8 mouse cellular contexts compared by ENCODE assay signal in the genomic region with DNA sequence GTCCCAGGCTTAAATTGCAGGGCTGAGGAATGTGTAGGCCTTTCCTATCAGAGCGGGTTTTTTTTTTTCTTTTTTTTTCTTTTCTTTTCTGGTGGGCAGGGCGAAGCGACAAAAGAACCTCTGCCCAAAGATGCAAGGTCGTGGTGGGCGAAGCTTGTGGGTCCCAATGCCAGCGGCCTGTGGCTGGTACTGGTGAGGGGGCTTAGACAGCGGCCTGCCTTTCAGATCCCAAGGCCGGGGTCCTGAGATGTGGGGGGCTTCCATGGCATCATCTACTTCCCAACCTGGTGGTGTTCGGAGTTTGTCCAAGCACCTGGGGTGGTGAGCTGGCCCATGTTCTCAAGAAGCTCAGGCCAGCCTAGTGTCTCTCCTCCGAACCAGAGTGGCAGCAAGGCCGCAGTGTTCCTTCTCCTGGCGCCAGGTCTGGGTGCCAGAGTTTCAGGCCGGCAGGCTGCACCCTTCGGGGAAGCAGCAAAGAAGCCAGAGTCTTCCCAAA. TPM values are rescaled to one million over a fixed set of nuclear protein-coding genes. Genes with fewer than 3 reads are reported as not detected.
DNase-seq lines count a peak whose midpoint lies in the region; ATAC-seq lines count a peak whose summit lies in the region.

No protein-coding gene starts in this region.

- ATAC-seq in heart, embryonic 12.5 days (ENCODE audit: insufficient number of reproducible peaks, low FRiP score): no peak
- no peak for ATAC-seq in embryonic facial prominence, embryonic 11.5 days (replicated peaks; ENCODE audit: insufficient number of reproducible peaks, low FRiP score, low TSS enrichment, low read depth)
- ATAC-seq in lung, embryonic 16.5 days (ENCODE audit: low read depth): no peak

- peak overlapping the region; percentile 68; the same call in 1 of the 2 replicates for H3K9ac ChIP-seq in heart, embryonic 12.5 days
- H3K9ac ChIP-seq in embryonic facial prominence, embryonic 11.5 days (replicated peaks; ENCODE audit: low read length): peak overlapping the region; percentile 68
- H3K9ac ChIP-seq in lung, embryonic 16.5 days (ENCODE audit: low read length): peak overlapping the region; percentile 74

- no peaks in the 10 kb centered on the region for H3K36me3 ChIP-seq in heart, embryonic 12.5 days
- peaks cover 3% of the 10 kb centered on the region for H3K36me3 ChIP-seq in embryonic facial prominence, embryonic 11.5 days (replicated peaks; ENCODE audit: control insufficient read depth, insufficient read depth, low read depth, low read length)
- H3K36me3 ChIP-seq in hindbrain, embryonic 10.5 days: peaks cover 17% of the 10 kb centered on the region
- peaks cover 11% of the 10 kb centered on the region; the same call in 1 of the 2 replicates for H3K36me3 ChIP-seq in lung, embryonic 16.5 days (ENCODE audit: control insufficient read depth, insufficient read depth, low read length)

- peaks cover 31% of the 10 kb centered on the region for H3K27me3 ChIP-seq in heart, embryonic 12.5 days (replicated peaks)
- H3K27me3 ChIP-seq in embryonic facial prominence, embryonic 11.5 days (ENCODE audit: control insufficient read depth, insufficient read depth, low read length): peaks cover 6% of the 10 kb centered on the region; the same call in 1 of the 2 replicates
- H3K27me3 ChIP-seq in hindbrain, embryonic 10.5 days (ENCODE audit: insufficient read depth, poor library complexity, severe bottlenecking): peaks cover 52% of the 10 kb centered on the region
- H3K27me3 ChIP-seq in lung, embryonic 16.5 days (ENCODE audit: control insufficient read depth, insufficient read depth, low read depth, low read length): no peaks in the 10 kb centered on the region

- peak overlapping the region; percentile 48 for H3K4me3 ChIP-seq in heart, embryonic 12.5 days
- H3K4me3 ChIP-seq in embryonic facial prominence, embryonic 11.5 days (ENCODE audit: low read depth, low read length): peak overlapping the region; percentile 40
- H3K4me3 ChIP-seq in hindbrain, embryonic 10.5 days: peak overlapping the region; percentile 89
- H3K4me3 ChIP-seq in lung, embryonic 16.5 days (ENCODE audit: low read length): peak overlapping the region; percentile 56

- no peak for DNase-seq in heart, adult 8-10 months (ENCODE audit: low spot score)
- peak; percentile 4 for DNase-seq in embryonic facial prominence, embryonic 11.5 days (ENCODE audit: low spot score)
- DNase-seq in hindbrain, embryonic 10.5 days (ENCODE audit: low spot score): peak; percentile 66
- peak; percentile 38 to 62 for DNase-seq in urinary bladder, postnatal 4 days (ENCODE audit: low spot score in 2 of 2)
- DNase-seq in cerebellum, adult 8-10 months: no peak
- no peak for DNase-seq in ovary, postnatal 36 days (ENCODE audit: low spot score)

- WGBS in heart, embryonic 12.5 days: 25% methylated on average over 14 of the region's 14 CpGs
- WGBS in embryonic facial prominence, embryonic 11.5 days: 13% methylated on average over 14 of the region's 14 CpGs
- WGBS in hindbrain, embryonic 10.5 days: 9% methylated on average over 14 of the region's 14 CpGs
- 19% methylated on average over 14 of the region's 14 CpGs for WGBS in lung, embryonic 16.5 days

- H3K9me3 ChIP-seq in heart, embryonic 12.5 days (replicated peaks): no peaks in the 10 kb centered on the region
- H3K9me3 ChIP-seq in embryonic facial prominence, embryonic 11.5 days (replicated peaks; ENCODE audit: control insufficient read depth, low read length): no peaks in the 10 kb centered on the region
- no peaks in the 10 kb centered on the region for H3K9me3 ChIP-seq in hindbrain, embryonic 10.5 days
- H3K9me3 ChIP-seq in lung, embryonic 16.5 days (ENCODE audit: control insufficient read depth, low read length): no peaks in the 10 kb centered on the region

- peaks cover 24% of the 10 kb centered on the region for H3K4me1 ChIP-seq in heart, embryonic 12.5 days (replicated peaks)
- H3K4me1 ChIP-seq in embryonic facial prominence, embryonic 11.5 days (ENCODE audit: control insufficient read depth, insufficient read depth, low read length): peaks cover 9% of the 10 kb centered on the region
- H3K4me1 ChIP-seq in hindbrain, embryonic 10.5 days (replicated peaks): peaks cover 54% of the 10 kb centered on the region
- H3K4me1 ChIP-seq in lung, embryonic 16.5 days (replicated peaks; ENCODE audit: control insufficient read depth, insufficient read depth, low read length): peaks cover 7% of the 10 kb centered on the region

- H3K27ac ChIP-seq in heart, embryonic 12.5 days (ENCODE audit: poor library complexity, severe bottlenecking): no peak overlapping the region
- 0 out of 2 replicates have a peak overlapping the region, but pooled peaks have one; percentile 35 for H3K27ac ChIP-seq in embryonic facial prominence, embryonic 11.5 days (replicated peaks; ENCODE audit: low read depth, low read length)
- H3K27ac ChIP-seq in hindbrain, embryonic 10.5 days: peak overlapping the region; percentile 97
- H3K27ac ChIP-seq in lung, embryonic 16.5 days (ENCODE audit: low read length): peak overlapping the region; percentile 95

- H3K4me2 ChIP-seq in heart, embryonic 12.5 days: peak overlapping the region; percentile 85
- peak overlapping the region; percentile 61 for H3K4me2 ChIP-seq in embryonic facial prominence, embryonic 11.5 days (ENCODE audit: low read depth, low read length)
- H3K4me2 ChIP-seq in lung, embryonic 16.5 days (ENCODE audit: low read depth, low read length): peak overlapping the region; percentile 88

RNA-seq across cellular contexts. Expression of a gene that starts 7.3 kb away (rescaled TPM):
- polyA plus RNA-seq in heart, embryonic 12.5 days (2016; fragmentation: Nextera tagmentation; extraction: Ambion mirVana): 4.7 and 5.6 TPM in 2 replicates
- 1 to 10 TPM; 1.9 to 2.2 (median 2.2) TPM for total RNA-seq in heart, adult 8-10 months (2022)
- polyA plus RNA-seq in embryonic facial prominence, embryonic 11.5 days (2014; fragmentation: Nextera tagmentation; extraction: Ambion mirVana): 9.5 and 10.2 TPM in 2 replicates
- polyA plus RNA-seq in hindbrain, embryonic 10.5 days (2016; fragmentation: Nextera tagmentation; extraction: Ambion mirVana): 12.3 and 20.0 TPM in 2 replicates
- 14.2 and 17.1 TPM in 2 replicates for polyA plus RNA-seq in lung, embryonic 16.5 days (2015; fragmentation: Nextera tagmentation; extraction: Ambion mirVana)

RNA-seq across cellular contexts. Expression of a gene that starts 37.4 kb away (rescaled TPM):
- 1.0 and 1.3 TPM in 2 replicates for polyA plus RNA-seq in heart, embryonic 12.5 days (2016; fragmentation: Nextera tagmentation; extraction: Ambion mirVana)
- total RNA-seq in heart, adult 8-10 months (2022): 1 to 10 TPM; 1.8 to 3.0 (median 2.4) TPM
- 0.22 TPM in 1 of 2 replicates, not detected in the other for polyA plus RNA-seq in embryonic facial prominence, embryonic 11.5 days (2014; fragmentation: Nextera tagmentation; extraction: Ambion mirVana)
- polyA plus RNA-seq in hindbrain, embryonic 10.5 days (2016; fragmentation: Nextera tagmentation; extraction: Ambion mirVana): 0.47 and 0.55 TPM in 2 replicates
- polyA plus RNA-seq in lung, embryonic 16.5 days (2015; fragmentation: Nextera tagmentation; extraction: Ambion mirVana): 1.2 and 1.3 TPM in 2 replicates

Comparison
In these comparisons a context has a peak if more than half of its experiments do, and no peak if none do; other contexts are left out.
1. DNase-seq: peak in embryonic facial prominence, embryonic 11.5 days (single experiment), hindbrain, embryonic 10.5 days (single experiment) and urinary bladder, postnatal 4 days (2 of 2); none in heart, adult 8-10 months (single experiment), cerebellum, adult 8-10 months (single experiment) and ovary, postnatal 36 days (single experiment).
2. Peak in every context shown above with its lines, with median percentiles within 50 percentile points of each other: H3K4me2 ChIP-seq, H3K4me3 ChIP-seq and H3K9ac ChIP-seq.